Mouse (Mus musculus) c-Kit-positive CD71-negative TER-119-negative erythroid progenitor cells, embryonic 14.5 days (primary cell): Measurements from ENCODE around the gene Gm12886.

ENCODE experiments used
- DNase-seq: peaks from one replicate; pipeline ENCODE4 v3.0.0-alpha.2; 2013; ENCODE audit warnings: low read depth

The Gm12886 gene

GRCm38 (mm10) chr4:121422999-121423398, at the start of gene Gm12886:
Gm12886 (minus strand) TSS chr4:121423099.
- DNase-seq: no peak
